Mouse (Mus musculus) olfactory bulb, adult 2 months (tissue): ENCODE data around the gene Gng8.

Experiments
- CTCF ChIP-seq: fragments of 200-500 bp; IDR thresholded peaks from 2 replicates; pipeline ENCODE4 v1.5.1; 2012; ENCODE audit warnings: low read depth, mild to moderate bottlenecking, low read length, moderate library complexity; ENCODE audit not compliant: insufficient read depth
- POLR2A ChIP-seq: fragments of 200-500 bp; IDR thresholded peaks from 2 replicates; pipeline ENCODE4 v1.6.1; 2012; ENCODE audit warnings: mild to moderate bottlenecking, low read depth, low read length, moderate library complexity; ENCODE audit not compliant: insufficient read depth

DNA sequence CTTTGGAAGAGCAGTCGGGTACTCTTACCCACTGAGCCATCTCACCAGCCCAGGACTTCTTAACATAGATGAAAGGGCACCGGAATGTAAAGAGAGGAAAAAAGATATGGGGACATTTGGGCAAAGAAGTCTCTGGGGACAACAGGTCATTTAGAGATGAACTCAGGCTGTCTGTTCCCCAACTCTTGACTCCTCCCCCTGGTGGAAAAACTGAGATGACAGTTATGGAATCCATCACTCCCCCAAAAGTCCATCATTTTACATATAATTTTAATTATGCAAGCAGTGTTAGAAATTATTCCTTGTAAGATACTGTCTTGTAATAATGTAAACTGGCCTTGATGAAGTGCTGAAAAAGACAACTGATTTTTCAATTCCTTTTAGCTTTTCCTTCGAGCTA is 13.9 kb upstream of the Gng8 start:
- TF ChIP-seq POLR2A (no peak), CTCF (no peak)
